ENCODE assay signal across 14 mouse cellular contexts in genomic region chr7:75701761-75702160, GRCm38 (mm10).
DNase-seq lines count a peak whose midpoint lies in the region; TF ChIP-seq lines count a peak whose summit lies in the region.
"Had no signal": no experiment of that assay in that cellular context is flagged by ENCODE, and none has a peak within 500 bp of the region (broad histone marks: within the 10 kb centered on the region; RNA-seq: fewer than 3 reads in every experiment).

No protein-coding gene starts in this region.

- peak; percentile 58 for TF ChIP-seq POLR2A in CH12.LX (IDR thresholded peaks at IDR 0.05; ENCODE audit: low read depth, low read length)
- no peak for TF ChIP-seq POLR2A in lung, adult 2 months (IDR thresholded peaks at IDR 0.05; ENCODE audit: borderline replicate concordance, extremely low read depth, low read depth, low read length)
- peak; percentile 53 for TF ChIP-seq POLR2A in spleen, adult 2 months (IDR thresholded peaks at IDR 0.05; ENCODE audit: low read depth, low read length)

- peak overlapping the region; percentile 71 for H3K27ac ChIP-seq in CH12.LX (ENCODE audit: insufficient read depth, low read depth)
- H3K27ac ChIP-seq in spleen, adult 2 months (ENCODE audit: insufficient read depth, low read length) = peak overlapping the region; percentile 96
- H3K27ac ChIP-seq in forebrain, embryonic 10.5 days = no peak overlapping the region
- H3K27ac ChIP-seq: embryonic facial prominence, embryonic 10.5 days; limb, embryonic 13.5 days had no signal

- H3K4me1 ChIP-seq in CH12.LX (ENCODE audit: control insufficient read depth in 1 of 2, insufficient read depth in 2 of 2) = peaks cover 6 to 41% of the 10 kb centered on the region in 2 experiments; a peak in 3 of 4 replicates
- H3K4me1 ChIP-seq in lung, adult 2 months (ENCODE audit: control insufficient read depth, insufficient read depth, low read length) = no peaks in the 10 kb centered on the region
- peaks cover 15% of the 10 kb centered on the region for H3K4me1 ChIP-seq in spleen, adult 2 months (ENCODE audit: control insufficient read depth, insufficient read depth, insufficient read length)
- no peaks in the 10 kb centered on the region for H3K4me1 ChIP-seq in forebrain, embryonic 10.5 days
- H3K4me1 ChIP-seq: embryonic facial prominence, embryonic 10.5 days; limb, embryonic 13.5 days had no signal

- WGBS in lung, adult 2 months = 61% methylated on average over 7 of the region's 7 CpGs
- WGBS in spleen, adult 2 months = 6% methylated on average over 7 of the region's 7 CpGs
- WGBS in forebrain, embryonic 10.5 days = 88% methylated on average over 7 of the region's 7 CpGs

- H3K4me2 ChIP-seq in CH12.LX (ENCODE audit: insufficient read depth, low read depth, poor library complexity, severe bottlenecking) = peak overlapping the region; percentile 48
- H3K4me2 ChIP-seq: heart, embryonic 11.5 days; limb, embryonic 13.5 days had no signal

- H3K27me3 ChIP-seq in CH12.LX (replicated peaks) = no peaks in the 10 kb centered on the region
- no peaks in the 10 kb centered on the region for H3K27me3 ChIP-seq in spleen, adult 2 months (ENCODE audit: control insufficient read depth, insufficient read depth, low read length)
- H3K27me3 ChIP-seq in forebrain, embryonic 10.5 days (ENCODE audit: poor library complexity, severe bottlenecking) = no peaks in the 10 kb centered on the region
- H3K27me3 ChIP-seq: limb, embryonic 13.5 days; Patski had no signal

- TF ChIP-seq EP300 in CH12.LX (IDR thresholded peaks at IDR 0.05; ENCODE audit: low read length) = peak; percentile 61; the same call in 1 of the 2 replicates

- in situ Hi-C loops in CH12.LX (cut with MboI; ENCODE audit: low pct_ligation_motif_present, low pct_unique_long_range_greater_than_20kb, low sequenced_read_pairs) = loop anchor here (25.0 kb wide), 1 partner anchor 314 kb away; no protein-coding TSS in a partner anchor

- DNase-seq in B cell, adult 2 months = peak; percentile 76 to 77
- DNase-seq in CH12.LX (ENCODE audit: extremely low read depth) = peak; percentile 68
- no peak for DNase-seq in lung, adult 2 months
- peak; percentile 57 to 63 for DNase-seq in spleen, adult 2 months (ENCODE audit: low read depth in 1 of 2, low spot score in 2 of 2)
- no peak for DNase-seq in kidney, adult 9 months
- no peak for DNase-seq in left cerebral cortex, adult 18-20 months (ENCODE audit: low spot score in 2 of 2)
- no peak for DNase-seq in forebrain, embryonic 10.5 days (ENCODE audit: extremely low spot score, low spot score)
- DNase-seq in layer of hippocampus, adult 8-10 months (ENCODE audit: low spot score in 2 of 2) = no peak
- DNase-seq: kidney, postnatal 14 days; right cerebral cortex, adult 18-20 months had no signal

- no peaks in the 10 kb centered on the region for H3K9me3 ChIP-seq in CH12.LX (replicated peaks; ENCODE audit: low read length)
- H3K9me3 ChIP-seq in forebrain, embryonic 10.5 days = no peaks in the 10 kb centered on the region
- H3K9me3 ChIP-seq: embryonic facial prominence, embryonic 10.5 days; limb, embryonic 13.5 days had no signal

- peak overlapping the region; percentile 53 to 59 (median 58) for H3K4me3 ChIP-seq in CH12.LX (replicated peaks in 1 of 3; ENCODE audit: low read depth in 2 of 3, low read length in 2 of 3, poor library complexity in 1 of 3)
- H3K4me3 ChIP-seq in lung, adult 2 months (replicated peaks; ENCODE audit: extremely low read depth, low read depth, low read length) = peak overlapping the region; percentile 18
- peak overlapping the region; percentile 88 for H3K4me3 ChIP-seq in spleen, adult 2 months (ENCODE audit: extremely low read depth, insufficient read depth, insufficient read length)
- no peak overlapping the region for H3K4me3 ChIP-seq in forebrain, embryonic 10.5 days
- H3K4me3 ChIP-seq: embryonic facial prominence, embryonic 10.5 days; limb, embryonic 13.5 days had no signal

- peaks cover 12% of the 10 kb centered on the region for H3K79me2 ChIP-seq in CH12.LX (replicated peaks; ENCODE audit: control insufficient read depth, extremely low read depth, insufficient read depth, poor library complexity, severe bottlenecking)

- no peak for TF ChIP-seq CTCF in CH12.LX (conservative IDR thresholded peaks at IDR 0.05 in 1 of 2, IDR thresholded peaks at IDR 0.05 in 1 of 2; ENCODE audit: low read depth in 2 of 2, low read length in 2 of 2)
- TF ChIP-seq CTCF in lung, adult 2 months (IDR thresholded peaks at IDR 0.05; ENCODE audit: insufficient read depth, low read length) = no peak
- TF ChIP-seq CTCF in spleen, adult 2 months (IDR thresholded peaks at IDR 0.05; ENCODE audit: extremely low read depth, insufficient read depth, insufficient read length, insufficient replicate concordance) = no peak

- peaks cover 26 to 51% of the 10 kb centered on the region in 2 experiments for H3K36me3 ChIP-seq in CH12.LX (replicated peaks in 1 of 2; ENCODE audit: control insufficient read depth in 1 of 2, insufficient read depth in 1 of 2, low read length in 1 of 2)
- peaks cover 22% of the 10 kb centered on the region for H3K36me3 ChIP-seq in spleen, adult 2 months (ENCODE audit: control insufficient read depth, insufficient read depth, low read length)
- peaks cover 52% of the 10 kb centered on the region for H3K36me3 ChIP-seq in forebrain, embryonic 10.5 days (replicated peaks)

- dilution Hi-C loops in CH12.LX (cut with MboI; ENCODE audit: extremely low pct_ligation_motif_present, extremely low pct_unique_long_range_greater_than_20kb, low sequenced_read_pairs) = no loop called here

- no peak for TF ChIP-seq RAD21 in CH12.LX (IDR thresholded peaks at IDR 0.05; ENCODE audit: low read depth, low read length)

- peak overlapping the region; percentile 89 for H3K9ac ChIP-seq in CH12.LX (ENCODE audit: insufficient read depth, low read depth)
- H3K9ac ChIP-seq: limb, embryonic 13.5 days had no signal

TF ChIP-seq in CH12.LX, 34 proteins besides CTCF, POLR2A, EP300 and RAD21:
- no peak for TF ChIP-seq HCFC1 (IDR thresholded peaks at IDR 0.05; ENCODE audit: low read depth, low read length)
- TF ChIP-seq NELFE (IDR thresholded peaks at IDR 0.05; ENCODE audit: low read depth, low read length) = no peak
- TF ChIP-seq TBP (conservative IDR thresholded peaks at IDR 0.05; ENCODE audit: low read depth, low read length) = no peak
- 0 out of 2 replicates have a peak, but pooled peaks have one; percentile 2 for TF ChIP-seq BHLHE40 (IDR thresholded peaks at IDR 0.05; ENCODE audit: low read depth, low read length)
- TF ChIP-seq JUN (IDR thresholded peaks at IDR 0.05; ENCODE audit: insufficient read depth, low read depth, low read length) = no peak
- no peak for TF ChIP-seq ZMIZ1 (IDR thresholded peaks at IDR 0.05; ENCODE audit: low read depth, low read length)
- 0 out of 2 replicates have a peak, but pooled peaks have one; percentile 51 for TF ChIP-seq ETS1 (conservative IDR thresholded peaks at IDR 0.05; ENCODE audit: low read depth, low read length)
- peak; percentile 88 for TF ChIP-seq MYC (IDR thresholded peaks at IDR 0.05; ENCODE audit: low read depth, low read length)
- TF ChIP-seq CHD2 (IDR thresholded peaks at IDR 0.05; ENCODE audit: low read length) = no peak
- TF ChIP-seq TCF12 (IDR thresholded peaks at IDR 0.05; ENCODE audit: low read depth, low read length) = 0 out of 2 replicates have a peak, but pooled peaks have one; percentile 25
- TF ChIP-seq MXI1 (IDR thresholded peaks at IDR 0.05; ENCODE audit: low read depth, low read length) = no peak
- TF ChIP-seq GABPA (IDR thresholded peaks at IDR 0.05; ENCODE audit: insufficient replicate concordance, low read depth, low read length) = no peak
- TF ChIP-seq KAT2A (IDR thresholded peaks at IDR 0.05; ENCODE audit: insufficient replicate concordance, low read length) = no peak
- TF ChIP-seq ELF1 (IDR thresholded peaks at IDR 0.05; ENCODE audit: low read depth, low read length) = peak; percentile 51
- TF ChIP-seq IRF4 (IDR thresholded peaks at IDR 0.05; ENCODE audit: low read depth, low read length) = peak; percentile 63; the same call in 1 of the 2 replicates
- no peak for TF ChIP-seq UBTF (IDR thresholded peaks at IDR 0.05; ENCODE audit: low read depth, low read length)
- TF ChIP-seq USF2 (conservative IDR thresholded peaks at IDR 0.05; ENCODE audit: low read depth, low read length) = no peak
- TF ChIP-seq ZNF384 (IDR thresholded peaks at IDR 0.05; ENCODE audit: low read depth, low read length) = no peak

Comparison
In these comparisons a context has a peak if more than half of its experiments do, and no peak if none do; other contexts are left out.
1. DNase-seq: peak in B cell, adult 2 months (2 of 2), CH12.LX (single experiment) and spleen, adult 2 months (2 of 2); none in lung, adult 2 months (single experiment), kidney, adult 9 months (single experiment), left cerebral cortex, adult 18-20 months (0 of 2), forebrain, embryonic 10.5 days (single experiment) and layer of hippocampus, adult 8-10 months (0 of 2).